Mouse (Mus musculus): Measurements from ENCODE around the gene Acsl3.

GRCm38 (mm10) chr1:78684128-78684527, 26.5 kb downstream of the Acsl3 start:
- no peak for TF ChIP-seq CTCF (IDR thresholded peaks at IDR 0.05; ENCODE audit: control insufficient read depth, insufficient read depth, insufficient read length)
- no peak for TF ChIP-seq FOSL1 (IDR thresholded peaks at IDR 0.05; ENCODE audit: insufficient read depth, low read length, poor library complexity, severe bottlenecking)
- TF ChIP-seq MAX (IDR thresholded peaks at IDR 0.05), result no peak
- no peak for TF ChIP-seq MYOG (IDR thresholded peaks at IDR 0.05; ENCODE audit: control insufficient read depth, extremely low read depth, insufficient read length)
- TF ChIP-seq USF1 (IDR thresholded peaks at IDR 0.05; ENCODE audit: low read depth), result no peak
- TF ChIP-seq MYOD1 (IDR thresholded peaks at IDR 0.05; ENCODE audit: control insufficient read depth, insufficient read length, low read depth), result no peak
- TF ChIP-seq CEBPB (IDR thresholded peaks at IDR 0.05; ENCODE audit: low read depth), result no peak

Data from C2C12 (cell line).